Mouse (Mus musculus) right cerebral cortex, postnatal 36 days (tissue): ENCODE results near the gene Myh13.
A peak's percentile ranks its signal among the peaks of the same experiment; 100 is the strongest.

Experiments
- DNase-seq, 2 experiments: peaks; one replicate each; pipeline ENCODE4 v3.0.0; 2022; ENCODE audit warnings: low spot score in 2 of 2, mixed read lengths in 1 of 2

The Myh13 gene

GRCm38 (mm10) chr11:67321358-67321757 is at the start of gene Myh13:
Myh13 (plus strand) TSS chr11:67321658.
- no peak for DNase-seq

GRCm38 (mm10) chr11:67276601-67277174 is 44.8 kb upstream of the Myh13 start, which contains the start of gene Myh8:
Myh8 (plus strand) TSS chr11:67277124.
- DNase-seq = no peak

- no peak for DNase-seq
These were observed 28.0 kb upstream of the Myh13 start for GRCm38 (mm10) chr11:67293440-67293839.

- DNase-seq = no peak
These were observed 7.6 kb upstream of the Myh13 start for GRCm38 (mm10) chr11:67313733-67314452.

GRCm38 (mm10) chr11:67326536-67326935 is 5.1 kb downstream of the Myh13 start:
- DNase-seq = no peak

- no peak for DNase-seq
These were observed 23.1 kb downstream of the Myh13 start for GRCm38 (mm10) chr11:67344556-67344955.

- DNase-seq = no peak
These were observed 23.9 kb downstream of the Myh13 start for GRCm38 (mm10) chr11:67345186-67345855.

- DNase-seq = no peak
These were observed 24.4 kb downstream of the Myh13 start for GRCm38 (mm10) chr11:67345856-67346236.

- peak; percentile 53 to 55 for DNase-seq
These were observed 28.8 kb downstream of the Myh13 start for GRCm38 (mm10) chr11:67350153-67350768.

GRCm38 (mm10) chr11:67353011-67353410 is 31.6 kb downstream of the Myh13 start:
- no peak for DNase-seq

GRCm38 (mm10) chr11:67358031-67358430 is 36.6 kb downstream of the Myh13 start:
- DNase-seq = no peak

GRCm38 (mm10) chr11:67362236-67362635 is 40.8 kb downstream of the Myh13 start:
- DNase-seq = no peak

- no peak for DNase-seq
These were observed 43.1 kb downstream of the Myh13 start for GRCm38 (mm10) chr11:67364551-67364950.

- no peak for DNase-seq
These were observed 43.7 kb downstream of the Myh13 start for GRCm38 (mm10) chr11:67364986-67365721.

GRCm38 (mm10) chr11:67366936-67367335 is 45.5 kb downstream of the Myh13 start:
- no peak for DNase-seq

- DNase-seq = no peak
These were observed 51.9 kb downstream of the Myh13 start for GRCm38 (mm10) chr11:67373333-67373732.

- DNase-seq = no peak
These were observed 54.9 kb downstream of the Myh13 start for GRCm38 (mm10) chr11:67376308-67376707.

GRCm38 (mm10) chr11:67379703-67380510 is 58.4 kb downstream of the Myh13 start:
- DNase-seq = no peak

GRCm38 (mm10) chr11:67381833-67382232 is 60.4 kb downstream of the Myh13 start:
- no peak for DNase-seq

- no peak for DNase-seq
These were observed 63.2 kb downstream of the Myh13 start for GRCm38 (mm10) chr11:67384653-67385052.
